Mouse (Mus musculus) liver, postnatal 0 days (tissue): ENCODE measurements around the gene Wfdc3.

Experiments used
- CTCF ChIP-seq: sonication (generic); IDR thresholded peaks from 2 replicates; pipeline ENCODE4 v1.5.1; 2016; ENCODE audit warnings: antibody characterized with exemption, low read depth
- EP300 ChIP-seq: IDR thresholded peaks from 2 replicates; pipeline ENCODE4 v1.6.1; 2016; ENCODE audit warnings: antibody characterized with exemption, low read depth, mild to moderate bottlenecking

DNA sequence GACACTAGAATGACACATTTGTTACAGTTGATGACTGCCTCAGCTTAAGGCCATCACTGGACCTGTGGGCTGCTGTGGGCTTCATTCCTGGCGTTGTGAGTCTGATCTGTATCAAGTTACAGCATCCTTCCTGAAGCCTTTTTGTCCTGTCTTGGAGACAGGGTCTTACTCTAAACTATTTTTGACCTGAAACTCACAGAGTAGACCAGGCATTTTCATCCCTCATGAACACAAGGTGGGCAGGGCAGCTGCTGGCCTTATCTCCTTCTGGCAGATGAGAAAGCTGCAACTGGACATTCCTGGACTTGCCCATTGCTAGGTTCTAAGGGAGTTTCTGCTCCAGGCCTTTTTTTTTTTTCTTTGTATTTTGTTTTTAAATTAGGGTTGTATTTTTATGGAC is 13.0 kb upstream of the Wfdc3 start:
- no peak for TF ChIP-seq CTCF
- TF ChIP-seq EP300 = peak; percentile 94
